Mouse (Mus musculus): ENCODE data around the gene Tmem8b.

GRCm38 (mm10) chr4:43656339-43657109, 12.2 kb upstream of the Tmem8b start, which contains the start of gene Hint2:
- TF ChIP-seq POLR2A (IDR thresholded peaks at IDR 0.05; ENCODE audit: borderline replicate concordance, extremely low read depth, low read depth, low read length) (peak; percentile 87), CTCF (IDR thresholded peaks at IDR 0.05; ENCODE audit: insufficient read depth, low read length) (no peak)
